Mouse (Mus musculus) liver, embryonic 14.5 days (tissue): ENCODE measurements around the gene Nobox. TPM values are rescaled to one million over a fixed set of nuclear protein-coding genes. Genes with fewer than 3 reads are reported as not detected.

Experiments used
- ATAC-seq: fragments of 200-750 bp; cut with Nextera tagmentation; 2 replicates; pipeline ENCODE4 v1.8.0; 2017; ENCODE audit warnings: moderate number of reproducible peaks, mild to moderate bottlenecking, moderate library complexity; ENCODE audit not compliant: insufficient read depth
- DNase-seq, 3 experiments: peaks; one replicate each; pipeline ENCODE4 v3.0.0-alpha.2; 2012 to 2013; ENCODE audit warnings: low read depth in 3 of 3, low spot score in 3 of 3
- H3K27ac ChIP-seq: fragments of 300-500 bp; sonication (generic); 2 replicates; pipeline ENCODE4 v1.5.1; 2014; ENCODE audit warnings: moderate library complexity, mild to moderate bottlenecking, control low read depth, inconsistent platforms
- H3K27me3 ChIP-seq: fragments of 300-500 bp; sonication (generic); 2 replicates; pipeline ENCODE4 v1.6.1; 2014; ENCODE audit warnings: mild to moderate bottlenecking, low read length, moderate library complexity; ENCODE audit not compliant: control insufficient read depth, insufficient read depth
- H3K36me3 ChIP-seq: fragments of 300-500 bp; sonication (generic); replicated peaks from 2 replicates; pipeline ENCODE4 v1.6.1; 2014; ENCODE audit warnings: low read depth; ENCODE audit not compliant: control insufficient read depth, insufficient read depth
- H3K4me1 ChIP-seq, 2 experiments: fragments of 200-500 bp in 1 of 2; fragments of 300-500 bp in 1 of 2; sonication (generic) in 1 of 2; replicated peaks; 2 replicates each; pipeline ENCODE4 v1.6.1; 2012 to 2014; ENCODE audit warnings: antibody characterized with exemption in 1 of 2, inconsistent platforms in 1 of 2, low read length in 1 of 2; ENCODE audit not compliant: control insufficient read depth in 2 of 2, insufficient read depth in 2 of 2
- H3K4me2 ChIP-seq: fragments of 300-500 bp; sonication (generic); 2 replicates; pipeline ENCODE4 v1.6.1; 2014; ENCODE audit warnings: low read depth, mild to moderate bottlenecking, control low read depth, moderate library complexity
- H3K4me3 ChIP-seq, 2 experiments: fragments of 200-500 bp in 1 of 2; fragments of 300-500 bp in 1 of 2; sonication (generic) in 1 of 2; 2 replicates each; pipeline ENCODE4 v1.5.1; 2012 to 2014; ENCODE audit warnings: low read depth in 2 of 2, low read length in 2 of 2, mild to moderate bottlenecking in 2 of 2, control low read depth in 1 of 2, inconsistent platforms in 1 of 2, moderate library complexity in 1 of 2; ENCODE audit not compliant: insufficient read depth in 1 of 2
- H3K9ac ChIP-seq: fragments of 300-500 bp; sonication (generic); replicated peaks from 2 replicates; pipeline ENCODE4 v1.6.1; 2014; ENCODE audit warnings: mild to moderate bottlenecking, control low read depth, moderate library complexity
- H3K9me3 ChIP-seq: fragments of 300-500 bp; sonication (generic); 2 replicates; pipeline ENCODE4 v1.6.1; 2016; ENCODE audit warnings: low read length, mixed read lengths; ENCODE audit not compliant: control insufficient read depth
- CTCF ChIP-seq: IDR thresholded peaks from 2 replicates; pipeline ENCODE4 v1.5.1; 2016; ENCODE audit warnings: antibody characterized with exemption, low read depth, control low read depth
- EP300 ChIP-seq: IDR thresholded peaks from 2 replicates; pipeline ENCODE4 v1.6.1; 2016; ENCODE audit warnings: antibody characterized with exemption, low read depth
- WGBS: fragments of 180-500 bp; shearing (Covaris S2); extraction: QIAGEN DNeasy Blood & Tissue Kit; methylation state at CpG from one replicate; pipeline ENCODE4 v1.1.7; 2014; ENCODE audit not compliant: insufficient replicate concordance; 5-methylcytosine and 5-hydroxymethylcytosine counted together
- polyA plus RNA-seq, 2 experiments: library from polyadenylated mRNA; depleted of rRNA in 1 of 2; stranded (reverse) in 1 of 2; unstranded in 1 of 2; fragments of >200 nt; fragmentation: Nextera tagmentation in 1 of 2; extraction: Ambion mirVana in 1 of 2; gene quantifications; 2 replicates each; pipeline versions ENCODE4 v1.2.1 to v1.2.3; 2012 to 2014

Gene Nobox
- polyA plus RNA-seq, 2 experiments = 0.03 TPM; not detected in 1

GRCm38 (mm10) chr6:43333479-43333878 lies 24.1 kb upstream of the Nobox start:
- Histone ChIP-seq H3K27ac (no peak overlapping the region), H3K36me3 (no peaks in the 10 kb centered on the region), H3K9ac (no peak overlapping the region), H3K4me1 (no peaks in the 10 kb centered on the region), H3K4me3 (no peak overlapping the region), H3K4me2 (no peak overlapping the region), H3K9me3 (no peaks in the 10 kb centered on the region), H3K27me3 (no peaks in the 10 kb centered on the region)
- ATAC-seq = no peak
- WGBS = 61% methylated on average over 4 of the region's 4 CpGs
- no peak for DNase-seq
- TF ChIP-seq EP300 = no peak
- TF ChIP-seq CTCF = no peak

- H3K27ac ChIP-seq = no peak overlapping the region
- no peaks in the 10 kb centered on the region for H3K4me1 ChIP-seq
- ATAC-seq (no peak), DNase-seq (no peak)
- no peak overlapping the region for H3K4me3 ChIP-seq
- H3K4me2 ChIP-seq = no peak overlapping the region
- whole genome bisulfite sequencing = 56% methylated on average over 8 of the region's 8 CpGs
- no peaks in the 10 kb centered on the region for H3K36me3 ChIP-seq
- TF ChIP-seq EP300 (no peak), CTCF (no peak)
- no peak overlapping the region for H3K9ac ChIP-seq
- no peaks in the 10 kb centered on the region for H3K9me3 ChIP-seq
- no peaks in the 10 kb centered on the region for H3K27me3 ChIP-seq
Measured at GRCm38 (mm10) chr6:43312961-43313656, 3.8 kb upstream of the Nobox start.

- no peak overlapping the region for H3K9ac ChIP-seq
- H3K27ac ChIP-seq = no peak overlapping the region
- no peaks in the 10 kb centered on the region for H3K9me3 ChIP-seq
- H3K4me3 ChIP-seq = no peak overlapping the region
- no peaks in the 10 kb centered on the region for H3K36me3 ChIP-seq
- H3K4me1 ChIP-seq = no peaks in the 10 kb centered on the region
- DNase-seq (no peak), ATAC-seq (no peak)
- TF ChIP-seq EP300 = no peak
- no peak for TF ChIP-seq CTCF
- H3K4me2 ChIP-seq = no peak overlapping the region
- no peaks in the 10 kb centered on the region for H3K27me3 ChIP-seq
Measured at GRCm38 (mm10) chr6:43312546-43312945, 3.2 kb upstream of the Nobox start.

- H3K27ac ChIP-seq = no peak overlapping the region
- H3K36me3 ChIP-seq = no peaks in the 10 kb centered on the region
- TF ChIP-seq CTCF (no peak), EP300 (no peak)
- H3K4me3 ChIP-seq = no peak overlapping the region
- DNase-seq (no peak), ATAC-seq (no peak)
- 66% methylated on average over 6 of the region's 6 CpGs for WGBS
- no peak overlapping the region for H3K4me2 ChIP-seq
- no peaks in the 10 kb centered on the region for H3K27me3 ChIP-seq
- H3K9ac ChIP-seq = no peak overlapping the region
- no peaks in the 10 kb centered on the region for H3K9me3 ChIP-seq
- no peaks in the 10 kb centered on the region for H3K4me1 ChIP-seq
Measured at GRCm38 (mm10) chr6:43310071-43310470, 717 bp upstream of the Nobox start.

GRCm38 (mm10) chr6:43297508-43297850 lies 11.9 kb downstream of the Nobox start:
- DNase-seq = no peak
- Histone ChIP-seq H3K4me1 (no peaks in the 10 kb centered on the region), H3K36me3 (no peaks in the 10 kb centered on the region), H3K4me3 (no peak overlapping the region), H3K9me3 (no peaks in the 10 kb centered on the region), H3K27me3 (no peaks in the 10 kb centered on the region), H3K27ac (no peak overlapping the region), H3K4me2 (no peak overlapping the region), H3K9ac (no peak overlapping the region)
- ATAC-seq = no peak
- TF ChIP-seq CTCF (no peak), EP300 (no peak)
- WGBS = 44% methylated on average over 2 of the region's 2 CpGs
